Mouse (Mus musculus): ENCODE data around the gene Zfp609.

DNA sequence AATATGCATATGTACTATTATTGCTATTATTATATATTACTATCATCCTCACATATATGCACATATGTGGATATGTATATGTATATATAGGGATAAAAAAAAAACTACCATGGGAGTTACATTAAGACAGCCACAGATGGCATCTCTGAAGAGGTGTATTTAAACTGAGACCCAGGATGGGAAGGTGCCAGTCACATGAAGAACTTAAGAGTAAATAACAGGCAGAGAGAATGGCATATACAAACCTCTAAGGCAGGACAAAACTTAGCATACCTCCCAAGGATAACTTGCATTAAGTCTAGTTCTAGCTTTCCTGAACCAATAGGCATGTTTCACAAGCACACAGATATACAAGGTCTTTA lies 83.6 kb downstream of the Zfp609 start:
- TF ChIP-seq POLR2A (IDR thresholded peaks at IDR 0.05; ENCODE audit: insufficient read depth, low read depth, low read length) (no peak), CTCF (IDR thresholded peaks at IDR 0.05) (no peak)

All from heart, adult 2 months (tissue).